Mouse (Mus musculus) liver, embryonic 14.5 days (tissue): ENCODE measurements around the gene Fxyd1. TPM values are rescaled to one million over a fixed set of nuclear protein-coding genes. Genes with fewer than 3 reads are reported as not detected.
A peak's percentile ranks its signal among the peaks of the same experiment; 100 is the strongest.

Experiments
- ATAC-seq: fragments of 200-750 bp; cut with Nextera tagmentation; 2 replicates; pipeline ENCODE4 v1.8.0; 2017; ENCODE audit warnings: moderate number of reproducible peaks, mild to moderate bottlenecking, moderate library complexity; ENCODE audit not compliant: insufficient read depth
- DNase-seq, 3 experiments: peaks; one replicate each; pipeline ENCODE4 v3.0.0-alpha.2; 2012 to 2013; ENCODE audit warnings: low read depth in 3 of 3, low spot score in 3 of 3
- H3K27ac ChIP-seq: fragments of 300-500 bp; sonication (generic); 2 replicates; pipeline ENCODE4 v1.5.1; 2014; ENCODE audit warnings: moderate library complexity, mild to moderate bottlenecking, control low read depth, inconsistent platforms
- H3K27me3 ChIP-seq: fragments of 300-500 bp; sonication (generic); 2 replicates; pipeline ENCODE4 v1.6.1; 2014; ENCODE audit warnings: mild to moderate bottlenecking, low read length, moderate library complexity; ENCODE audit not compliant: control insufficient read depth, insufficient read depth
- H3K36me3 ChIP-seq: fragments of 300-500 bp; sonication (generic); replicated peaks from 2 replicates; pipeline ENCODE4 v1.6.1; 2014; ENCODE audit warnings: low read depth; ENCODE audit not compliant: control insufficient read depth, insufficient read depth
- H3K4me1 ChIP-seq, 2 experiments: fragments of 200-500 bp in 1 of 2; fragments of 300-500 bp in 1 of 2; sonication (generic) in 1 of 2; replicated peaks; 2 replicates each; pipeline ENCODE4 v1.6.1; 2012 to 2014; ENCODE audit warnings: antibody characterized with exemption in 1 of 2, inconsistent platforms in 1 of 2, low read length in 1 of 2; ENCODE audit not compliant: control insufficient read depth in 2 of 2, insufficient read depth in 2 of 2
- H3K4me2 ChIP-seq: fragments of 300-500 bp; sonication (generic); 2 replicates; pipeline ENCODE4 v1.6.1; 2014; ENCODE audit warnings: low read depth, mild to moderate bottlenecking, control low read depth, moderate library complexity
- H3K4me3 ChIP-seq, 2 experiments: fragments of 200-500 bp in 1 of 2; fragments of 300-500 bp in 1 of 2; sonication (generic) in 1 of 2; 2 replicates each; pipeline ENCODE4 v1.5.1; 2012 to 2014; ENCODE audit warnings: low read depth in 2 of 2, low read length in 2 of 2, mild to moderate bottlenecking in 2 of 2, control low read depth in 1 of 2, inconsistent platforms in 1 of 2, moderate library complexity in 1 of 2; ENCODE audit not compliant: insufficient read depth in 1 of 2
- H3K9ac ChIP-seq: fragments of 300-500 bp; sonication (generic); replicated peaks from 2 replicates; pipeline ENCODE4 v1.6.1; 2014; ENCODE audit warnings: mild to moderate bottlenecking, control low read depth, moderate library complexity
- H3K9me3 ChIP-seq: fragments of 300-500 bp; sonication (generic); 2 replicates; pipeline ENCODE4 v1.6.1; 2016; ENCODE audit warnings: low read length, mixed read lengths; ENCODE audit not compliant: control insufficient read depth
- CTCF ChIP-seq: IDR thresholded peaks from 2 replicates; pipeline ENCODE4 v1.5.1; 2016; ENCODE audit warnings: antibody characterized with exemption, low read depth, control low read depth
- EP300 ChIP-seq: IDR thresholded peaks from 2 replicates; pipeline ENCODE4 v1.6.1; 2016; ENCODE audit warnings: antibody characterized with exemption, low read depth
- WGBS: fragments of 180-500 bp; shearing (Covaris S2); extraction: QIAGEN DNeasy Blood & Tissue Kit; methylation state at CpG from one replicate; pipeline ENCODE4 v1.1.7; 2014; ENCODE audit not compliant: insufficient replicate concordance; 5-methylcytosine and 5-hydroxymethylcytosine counted together
- polyA plus RNA-seq, 2 experiments: library from polyadenylated mRNA; depleted of rRNA in 1 of 2; stranded (reverse) in 1 of 2; unstranded in 1 of 2; fragments of >200 nt; fragmentation: Nextera tagmentation in 1 of 2; extraction: Ambion mirVana in 1 of 2; gene quantifications; 2 replicates each; pipeline versions ENCODE4 v1.2.1 to v1.2.3; 2012 to 2014

The Fxyd1 gene
- polyA plus RNA-seq, 2 experiments, result 33.0 to 61.9 TPM

DNA sequence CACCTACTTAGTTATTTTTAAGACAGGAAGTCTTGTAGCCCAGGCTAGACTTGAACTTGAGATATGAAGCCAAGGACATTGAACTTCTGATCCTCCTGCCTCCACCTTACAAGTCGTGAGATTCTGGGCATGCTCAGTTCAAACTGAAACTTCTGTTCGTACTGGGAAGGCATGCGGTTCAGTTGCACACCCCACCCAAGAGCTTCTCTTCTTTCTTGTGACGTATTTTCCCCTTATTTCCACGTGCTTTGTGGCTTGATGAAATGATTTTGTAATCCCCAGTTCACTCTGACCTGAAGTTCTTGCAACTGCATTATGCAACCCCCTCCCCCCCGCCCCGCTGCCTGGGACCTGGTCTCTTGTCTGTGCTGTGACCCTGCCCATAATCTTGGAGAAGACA, 25.3 kb downstream of the Fxyd1 start:
- no peak overlapping the region for H3K4me2 ChIP-seq
- DNase-seq (peak in 1 of 3 experiments; percentile 32), ATAC-seq (no peak)
- WGBS, result 48% methylated on average over 7 of the region's 7 CpGs
- H3K4me1 ChIP-seq, result peaks cover 0 to 17% of the 10 kb centered on the region in 2 experiments; a peak in 2 of 4 replicates
- H3K36me3 ChIP-seq, result no peaks in the 10 kb centered on the region
- H3K4me3 ChIP-seq, result no peak overlapping the region
- no peak overlapping the region for H3K27ac ChIP-seq
- no peak for TF ChIP-seq CTCF
- TF ChIP-seq EP300, result no peak
- no peaks in the 10 kb centered on the region for H3K9me3 ChIP-seq
- H3K27me3 ChIP-seq, result no peaks in the 10 kb centered on the region
- H3K9ac ChIP-seq, result no peak overlapping the region

DNA sequence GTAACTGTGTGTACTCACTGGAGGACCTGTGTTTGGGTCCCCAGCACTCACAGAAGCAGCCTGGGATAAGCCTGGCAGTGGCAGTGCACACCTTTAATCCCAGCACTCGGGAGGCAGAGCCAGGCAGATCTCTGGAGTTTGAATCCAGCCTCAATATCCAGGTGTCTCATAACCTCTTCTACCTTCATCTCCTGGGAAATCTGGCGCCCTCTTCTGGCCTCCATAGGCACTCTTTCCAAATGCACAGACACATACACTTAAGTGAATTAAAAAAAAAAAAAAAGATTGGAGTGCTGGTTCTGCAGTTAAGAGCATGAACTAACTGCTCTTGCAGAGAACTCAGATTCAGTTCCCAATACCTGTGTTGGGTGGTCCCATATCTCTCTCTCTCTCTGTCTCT, 26.3 kb downstream of the Fxyd1 start:
- Histone ChIP-seq H3K9ac (no peak overlapping the region), H3K4me2 (no peak overlapping the region), H3K36me3 (no peaks in the 10 kb centered on the region), H3K9me3 (no peaks in the 10 kb centered on the region), H3K27me3 (no peaks in the 10 kb centered on the region), H3K4me1 (peaks cover 0 to 17% of the 10 kb centered on the region in 2 experiments; a peak in 2 of 4 replicates), H3K27ac (no peak overlapping the region), H3K4me3 (no peak overlapping the region)
- no peak for DNase-seq
- no peak for ATAC-seq
- TF ChIP-seq EP300 (no peak), CTCF (peak; percentile 33; the same call in 1 of the 2 replicates)
- WGBS, result 41% methylated on average over 2 of the region's 2 CpGs

DNA sequence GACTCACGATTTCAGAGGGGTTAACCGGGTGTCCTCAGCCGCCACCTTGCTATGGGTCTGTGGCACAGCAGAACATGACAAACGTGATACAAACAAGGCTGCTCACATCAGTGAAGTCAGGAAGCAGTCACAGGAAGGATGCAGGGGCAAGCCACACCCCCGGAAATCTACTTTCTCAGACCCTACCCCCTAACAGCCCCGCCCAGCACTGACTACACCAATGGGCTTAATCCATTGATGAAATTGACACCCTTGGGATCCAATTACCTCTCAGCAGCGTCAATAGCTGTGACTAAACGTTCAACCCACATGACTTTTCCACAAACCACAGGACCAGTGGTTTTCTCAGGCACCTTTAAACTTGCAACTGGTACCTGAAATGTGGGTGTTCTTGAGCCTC, 28.4 kb downstream of the Fxyd1 start:
- no peaks in the 10 kb centered on the region for H3K36me3 ChIP-seq
- H3K4me3 ChIP-seq, result no peak overlapping the region
- DNase-seq, result no peak
- H3K4me1 ChIP-seq, result peaks cover 0 to 8% of the 10 kb centered on the region in 2 experiments; a peak in 2 of 4 replicates
- H3K27ac ChIP-seq, result no peak overlapping the region
- H3K4me2 ChIP-seq, result no peak overlapping the region
- no peak overlapping the region for H3K9ac ChIP-seq
- no peaks in the 10 kb centered on the region for H3K27me3 ChIP-seq
- H3K9me3 ChIP-seq, result no peaks in the 10 kb centered on the region
- 48% methylated on average over 8 of the region's 8 CpGs for WGBS
- no peak for TF ChIP-seq EP300
- no peak for TF ChIP-seq CTCF
- ATAC-seq, result no peak

DNA sequence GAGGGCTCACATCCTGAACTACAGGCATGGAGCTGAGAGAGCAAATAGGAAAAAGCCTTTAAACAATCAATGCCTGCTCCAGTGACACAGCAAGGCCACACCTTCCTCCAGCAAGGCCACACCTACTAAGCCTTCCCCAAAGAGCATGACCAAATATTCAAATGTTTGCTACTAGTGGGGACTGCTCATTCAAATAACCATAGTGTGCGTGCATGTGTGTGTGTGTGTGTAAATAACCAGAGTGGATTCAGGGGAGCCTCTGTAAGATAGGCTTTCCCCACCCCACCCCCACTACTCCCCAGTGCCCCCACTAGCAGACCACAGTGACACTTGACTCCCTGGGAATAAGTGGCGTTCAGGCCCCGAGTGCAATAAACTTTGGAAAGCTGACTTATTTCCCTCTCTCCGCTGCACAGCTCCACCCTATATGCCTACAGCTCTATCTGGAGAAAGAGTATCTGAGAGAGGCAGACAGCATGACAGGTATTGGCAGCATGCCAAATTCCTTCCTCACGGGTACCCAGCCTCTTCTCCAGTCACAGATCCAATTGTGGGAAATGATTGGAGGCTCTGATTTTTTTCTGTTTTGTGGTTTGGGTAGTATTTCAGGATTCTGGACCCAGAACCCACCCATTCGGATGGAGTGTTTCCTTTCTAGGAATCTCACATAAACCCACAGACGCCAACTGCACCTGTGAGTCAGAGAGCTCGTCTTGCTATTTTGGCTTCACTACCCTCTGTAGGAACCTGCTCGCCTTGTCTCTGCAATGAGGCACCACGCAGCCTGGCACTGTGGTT, 39.7 kb downstream of the Fxyd1 start:
- DNase-seq (no peak), ATAC-seq (no peak)
- H3K4me3 ChIP-seq, result no peak overlapping the region
- H3K4me1 ChIP-seq, result no peaks in the 10 kb centered on the region; a peak in 1 of 4 replicates
- H3K36me3 ChIP-seq, result no peaks in the 10 kb centered on the region
- TF ChIP-seq CTCF (no peak), EP300 (no peak)
- no peak overlapping the region for H3K27ac ChIP-seq
- no peak overlapping the region for H3K4me2 ChIP-seq
- H3K9me3 ChIP-seq, result no peaks in the 10 kb centered on the region
- no peak overlapping the region for H3K9ac ChIP-seq
- H3K27me3 ChIP-seq, result no peaks in the 10 kb centered on the region
- WGBS, result 50% methylated on average over 10 of the region's 10 CpGs

DNA sequence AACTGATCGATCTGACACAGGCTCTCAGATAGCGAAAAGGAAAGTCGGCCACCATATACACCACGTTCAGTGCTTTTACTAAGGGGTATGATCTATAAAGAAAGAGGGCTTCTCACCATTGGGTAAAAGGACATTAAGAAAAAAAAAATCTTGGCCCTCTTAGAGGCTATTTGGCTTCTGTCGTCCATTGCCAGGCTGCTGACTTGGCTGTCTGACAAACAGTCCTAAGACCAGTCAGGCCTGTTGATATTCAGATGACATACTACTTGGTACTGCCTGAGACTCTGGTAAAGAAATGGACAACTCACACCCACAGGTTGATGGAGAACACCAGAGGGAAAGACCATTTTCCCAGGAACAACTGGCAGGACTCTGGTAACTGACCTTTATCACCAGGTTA, 44.0 kb downstream of the Fxyd1 start:
- WGBS, result 67% methylated on average over 5 of the region's 5 CpGs
- DNase-seq (no peak), ATAC-seq (no peak)
- no peak for TF ChIP-seq EP300
- TF ChIP-seq CTCF, result no peak
- H3K36me3 ChIP-seq, result no peaks in the 10 kb centered on the region
- no peak overlapping the region for H3K9ac ChIP-seq
- H3K4me2 ChIP-seq, result no peak overlapping the region
- no peaks in the 10 kb centered on the region for H3K27me3 ChIP-seq
- no peak overlapping the region for H3K4me3 ChIP-seq
- peaks cover 0 to 4% of the 10 kb centered on the region in 2 experiments; a peak in 2 of 4 replicates for H3K4me1 ChIP-seq
- H3K27ac ChIP-seq, result no peak overlapping the region
- H3K9me3 ChIP-seq, result no peaks in the 10 kb centered on the region
